20 mouse cellular contexts compared by ENCODE assay signal in genomic region chr13:69963944-69964343, GRCm38 (mm10).
DNase-seq lines count a peak whose midpoint lies in the region; ATAC-seq lines count a peak whose summit lies in the region.
"Had no signal": no experiment of that assay in that cellular context is flagged by ENCODE, and none has a peak within 500 bp of the region (broad histone marks: within the 10 kb centered on the region; RNA-seq: fewer than 3 reads in every experiment).

No protein-coding gene starts in this region.

- H3K27ac ChIP-seq in hindbrain, embryonic 12.5 days = no peak overlapping the region
- no peak overlapping the region for H3K27ac ChIP-seq in hindbrain, embryonic 10.5 days
- H3K27ac ChIP-seq: embryonic facial prominence, embryonic 13.5 days; embryonic facial prominence, embryonic 15.5 days; forebrain, embryonic 13.5 days; forebrain, embryonic 15.5 days had no signal

- DNase-seq in heart, adult 11 months = peak; percentile 59
- no peak for DNase-seq in heart, postnatal 25 days (ENCODE audit: low spot score)
- no peak for DNase-seq in hindbrain, embryonic 10.5 days (ENCODE audit: low spot score)
- DNase-seq in retina, postnatal 1 day = peak; percentile 40
- DNase-seq in retina, embryonic 14.5 days (ENCODE audit: low spot score) = no peak
- DNase-seq: adrenal gland, adult 2 months; adrenal gland, postnatal 10 days; adrenal gland, postnatal 25 days; cerebellum, adult 11 months; cerebellum, adult 18-20 months; cerebellum, adult 8-10 months; cerebellum, adult 9-11 months; cerebellum, postnatal 36 days; embryo, embryonic 11 days had no signal

- 40% methylated on average over 8 of the region's 8 CpGs for WGBS in hindbrain, embryonic 12.5 days
- 54% methylated on average over 8 of the region's 8 CpGs for WGBS in hindbrain, embryonic 10.5 days

- intact Hi-C loops in heart, postnatal 25 days (cut with DNase I) = no loop called here

- ATAC-seq in hindbrain, embryonic 12.5 days (ENCODE audit: low FRiP score) = 0 out of 2 replicates have a peak, but pooled peaks have one; percentile 50
- ATAC-seq: forebrain, embryonic 13.5 days; forebrain, embryonic 15.5 days had no signal

- no peak overlapping the region for H3K9ac ChIP-seq in hindbrain, embryonic 12.5 days
- H3K9ac ChIP-seq: embryonic facial prominence, embryonic 13.5 days; embryonic facial prominence, embryonic 15.5 days; forebrain, embryonic 13.5 days; forebrain, embryonic 15.5 days had no signal

- H3K4me3 ChIP-seq in hindbrain, embryonic 12.5 days = no peak overlapping the region
- no peak overlapping the region for H3K4me3 ChIP-seq in hindbrain, embryonic 10.5 days
- H3K4me3 ChIP-seq: embryonic facial prominence, embryonic 13.5 days; embryonic facial prominence, embryonic 15.5 days; erythroblast, embryonic 14.5 days; forebrain, embryonic 13.5 days; forebrain, embryonic 15.5 days had no signal

- peaks cover 6% of the 10 kb centered on the region for H3K4me1 ChIP-seq in hindbrain, embryonic 12.5 days
- H3K4me1 ChIP-seq in hindbrain, embryonic 10.5 days (replicated peaks) = peaks cover 9% of the 10 kb centered on the region
- H3K4me1 ChIP-seq: embryonic facial prominence, embryonic 13.5 days; embryonic facial prominence, embryonic 15.5 days had no signal

- no peaks in the 10 kb centered on the region for H3K9me3 ChIP-seq in hindbrain, embryonic 12.5 days (replicated peaks)
- no peaks in the 10 kb centered on the region for H3K9me3 ChIP-seq in hindbrain, embryonic 10.5 days
- H3K9me3 ChIP-seq: embryonic facial prominence, embryonic 13.5 days; embryonic facial prominence, embryonic 15.5 days; forebrain, embryonic 13.5 days; forebrain, embryonic 15.5 days had no signal

- H3K4me2 ChIP-seq in hindbrain, embryonic 12.5 days (replicated peaks) = no peak overlapping the region
- H3K4me2 ChIP-seq: embryonic facial prominence, embryonic 13.5 days; embryonic facial prominence, embryonic 15.5 days; forebrain, embryonic 13.5 days; forebrain, embryonic 15.5 days had no signal

- no peaks in the 10 kb centered on the region for H3K36me3 ChIP-seq in hindbrain, embryonic 12.5 days
- H3K36me3 ChIP-seq in hindbrain, embryonic 10.5 days = no peaks in the 10 kb centered on the region
- H3K36me3 ChIP-seq: embryonic facial prominence, embryonic 13.5 days; embryonic facial prominence, embryonic 15.5 days; forebrain, embryonic 15.5 days had no signal

- H3K27me3 ChIP-seq in hindbrain, embryonic 12.5 days = no peaks in the 10 kb centered on the region
- H3K27me3 ChIP-seq in hindbrain, embryonic 10.5 days (ENCODE audit: insufficient read depth, poor library complexity, severe bottlenecking) = no peaks in the 10 kb centered on the region
- H3K27me3 ChIP-seq: embryonic facial prominence, embryonic 13.5 days; embryonic facial prominence, embryonic 15.5 days; forebrain, embryonic 13.5 days; forebrain, embryonic 15.5 days had no signal

Comparison
In these comparisons a context has a peak if more than half of its experiments do, and no peak if none do; other contexts are left out.
1. DNase-seq: peak in heart, adult 11 months (single experiment) and retina, postnatal 1 day (single experiment); none in heart, postnatal 25 days (single experiment), hindbrain, embryonic 10.5 days (single experiment) and retina, embryonic 14.5 days (single experiment).